Mouse (Mus musculus) layer of hippocampus, adult 9-10 months (tissue): ENCODE measurements around the gene Nuak2.

Experiments
- DNase-seq: peaks from one replicate; pipeline ENCODE4 v3.0.0; 2022; ENCODE audit warnings: low spot score

The Nuak2 gene

GRCm38 (mm10) chr1:132298801-132299464 is 17.0 kb upstream of the Nuak2 start:
- no peak for DNase-seq

GRCm38 (mm10) chr1:132299744-132300143 is 16.2 kb upstream of the Nuak2 start:
- no peak for DNase-seq

GRCm38 (mm10) chr1:132301242-132301641 is 14.7 kb upstream of the Nuak2 start:
- no peak for DNase-seq

DNA sequence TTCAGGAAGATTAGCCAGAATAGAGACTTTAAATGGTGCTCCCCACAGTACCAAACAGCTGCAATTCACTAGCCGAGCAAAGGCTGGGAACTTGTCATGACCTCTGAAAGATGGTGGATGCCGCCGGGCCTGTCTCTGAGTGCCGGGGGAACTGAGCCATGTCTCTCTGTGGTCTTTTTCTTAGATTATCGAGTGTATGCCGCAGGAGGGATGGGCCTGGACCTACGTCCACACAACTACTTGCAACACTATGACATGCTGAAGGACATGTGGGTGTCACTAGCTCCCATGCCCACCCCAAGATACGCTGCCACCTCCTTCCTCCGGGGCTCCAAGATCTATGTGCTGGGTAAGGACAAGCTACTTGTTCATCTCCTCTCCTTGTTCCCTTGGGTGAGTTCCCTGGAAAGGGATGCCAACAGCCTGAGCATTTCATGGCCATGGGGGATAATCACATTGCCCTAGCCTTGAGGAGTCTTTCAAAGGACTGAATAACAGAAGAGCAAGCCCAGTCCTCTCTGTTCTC is 13.5 kb upstream of the Nuak2 start:
- DNase-seq = no peak

GRCm38 (mm10) chr1:132304618-132305214 is 11.2 kb upstream of the Nuak2 start:
- no peak for DNase-seq

DNA sequence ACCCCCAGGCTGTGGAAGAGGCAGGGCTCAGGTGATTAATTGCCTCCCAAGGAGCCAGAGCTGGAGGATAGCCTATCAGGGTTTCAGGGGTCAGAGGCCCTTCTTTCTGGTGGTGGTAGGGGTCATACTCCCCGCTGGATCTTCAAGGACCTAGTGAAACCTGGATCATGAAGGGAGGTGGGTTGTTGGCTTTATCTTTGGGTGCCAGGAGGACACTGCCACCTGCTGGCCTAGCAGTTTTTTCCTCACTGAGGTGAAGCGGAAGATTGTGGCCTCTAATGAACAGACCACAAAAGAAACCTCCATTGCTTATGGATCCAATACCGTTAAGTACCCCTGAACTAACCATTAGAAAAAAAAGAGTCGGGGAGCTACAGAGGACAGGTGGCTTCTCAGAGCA is 9.8 kb upstream of the Nuak2 start:
- DNase-seq = no peak

GRCm38 (mm10) chr1:132306808-132307207 is 9.1 kb upstream of the Nuak2 start:
- no peak for DNase-seq

DNA sequence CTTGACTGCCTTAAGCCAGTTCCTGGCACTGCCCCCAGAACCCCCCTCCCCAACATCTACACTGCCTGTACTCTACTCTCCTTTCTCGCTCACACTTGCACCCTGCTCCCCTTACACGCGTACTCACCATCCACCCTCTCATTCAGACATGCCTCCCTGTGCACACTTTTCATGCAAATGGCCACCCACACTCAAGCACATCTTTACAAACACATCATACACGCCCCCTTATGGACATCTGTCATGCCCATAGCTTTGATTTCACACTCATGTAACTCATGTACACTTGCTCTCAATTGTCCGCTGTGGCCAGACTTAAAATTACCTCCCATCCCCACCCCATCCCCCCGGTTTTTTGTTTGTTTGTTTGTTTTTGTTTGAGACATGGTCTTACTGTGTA is 8.0 kb upstream of the Nuak2 start:
- no peak for DNase-seq

DNA sequence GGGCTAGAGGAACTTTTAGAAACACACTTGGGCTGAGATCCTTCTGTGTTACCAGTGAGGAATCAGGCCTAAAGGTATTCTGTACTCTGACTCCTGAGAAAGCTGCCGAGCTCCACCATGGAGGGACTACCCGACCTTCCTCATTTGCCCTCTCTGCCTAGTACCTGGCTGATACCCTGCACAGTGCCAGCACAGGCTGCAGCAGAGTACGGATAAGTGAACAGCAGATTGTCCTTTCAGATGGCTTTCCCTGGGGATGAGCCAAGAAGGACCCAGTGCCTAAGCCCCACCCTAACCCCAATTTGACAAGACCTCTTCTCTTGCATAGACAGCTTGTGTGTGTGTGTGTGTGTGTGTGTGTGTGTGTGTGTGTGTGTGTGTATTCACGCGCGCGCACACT is 7.3 kb upstream of the Nuak2 start:
- DNase-seq = no peak

- DNase-seq = no peak
Measured at GRCm38 (mm10) chr1:132310754-132311153, 5.2 kb upstream of the Nuak2 start.

- no peak for DNase-seq
Measured at GRCm38 (mm10) chr1:132311174-132311859, 4.6 kb upstream of the Nuak2 start.

DNA sequence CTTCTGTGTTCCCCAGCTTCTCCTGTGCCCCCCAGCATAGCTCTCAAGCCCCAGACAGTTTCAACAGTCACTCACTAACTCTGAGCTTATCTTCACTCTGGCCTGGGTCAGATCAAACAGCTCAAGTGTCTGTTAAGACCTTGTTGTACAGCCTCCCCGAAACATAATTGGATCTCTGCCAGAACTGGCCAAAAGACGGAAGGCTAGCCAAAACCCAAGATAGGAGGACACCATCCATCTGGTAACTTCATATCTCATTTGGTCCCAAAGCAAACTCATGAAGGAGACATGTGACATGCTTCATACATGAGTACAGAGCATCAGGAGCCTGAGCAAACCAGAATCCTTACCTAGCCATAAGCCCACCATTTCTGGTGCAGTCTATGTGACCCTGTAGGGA is 3.9 kb upstream of the Nuak2 start:
- no peak for DNase-seq

GRCm38 (mm10) chr1:132312703-132313102 is 3.2 kb upstream of the Nuak2 start:
- peak; percentile 51 for DNase-seq

DNA sequence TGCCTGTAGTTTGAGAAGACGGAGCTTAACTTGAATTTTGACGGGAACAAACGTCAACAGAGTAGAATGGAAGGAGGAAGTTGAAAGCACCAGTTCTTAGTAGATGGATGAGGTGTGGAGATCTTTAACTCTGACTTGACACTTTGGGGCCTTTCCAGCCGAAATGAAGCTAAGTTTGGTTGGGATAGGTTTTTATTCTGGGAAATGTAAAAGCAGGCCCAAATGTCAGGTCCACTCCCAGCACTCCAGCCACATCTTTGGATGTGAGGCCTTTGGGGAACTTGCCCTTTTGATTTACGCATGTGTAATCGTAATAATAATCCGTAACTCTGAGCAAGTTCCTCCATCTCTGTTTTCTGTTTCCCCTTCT is 684 bp downstream of the Nuak2 start:
- no peak for DNase-seq

DNA sequence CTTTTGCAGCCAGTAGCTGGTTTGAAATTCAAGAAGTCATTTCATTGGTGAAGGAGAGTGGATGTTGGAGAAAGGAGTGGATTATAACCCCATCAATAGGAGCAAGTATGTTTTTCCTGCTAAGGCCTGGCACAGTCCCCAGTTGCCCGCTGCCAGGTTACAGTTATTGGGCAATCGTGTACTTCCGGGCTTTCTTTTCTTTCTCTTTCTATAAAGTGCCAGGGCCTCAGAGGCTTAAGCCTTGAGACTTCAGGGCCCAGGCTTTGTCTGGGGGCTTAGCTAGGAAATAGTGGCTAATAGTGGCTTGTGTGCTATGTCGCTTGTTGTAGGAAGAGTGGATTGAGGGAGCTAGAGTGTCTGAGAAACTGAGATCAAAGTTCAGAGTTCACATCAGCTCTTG is 1.5 kb downstream of the Nuak2 start:
- no peak for DNase-seq

GRCm38 (mm10) chr1:132317894-132318863 is 2.3 kb downstream of the Nuak2 start:
- no peak for DNase-seq

DNA sequence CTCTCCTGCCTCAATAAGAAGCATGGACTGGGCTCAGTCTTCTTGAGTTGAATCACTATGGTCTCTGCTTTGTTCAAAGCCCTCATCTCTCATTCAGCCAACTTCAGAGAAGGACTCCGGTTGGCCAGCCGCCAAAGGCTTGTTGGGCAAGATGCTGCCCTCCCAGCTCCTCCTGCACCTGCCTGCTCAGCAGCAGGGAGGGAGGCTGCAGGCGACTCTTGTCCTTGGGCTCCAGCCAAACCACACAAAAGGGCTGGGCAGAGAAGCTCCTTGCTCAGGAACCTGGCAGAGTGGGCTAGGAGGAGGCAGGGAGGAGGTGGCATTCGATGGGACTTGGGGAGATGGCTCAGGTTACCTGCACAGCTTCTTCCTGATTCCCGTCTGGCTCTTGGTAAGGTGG is 3.3 kb downstream of the Nuak2 start:
- no peak for DNase-seq

GRCm38 (mm10) chr1:132321821-132322580 is 6.1 kb downstream of the Nuak2 start:
- DNase-seq = no peak

- no peak for DNase-seq
Measured at GRCm38 (mm10) chr1:132322711-132323542, 7.0 kb downstream of the Nuak2 start.

GRCm38 (mm10) chr1:132326777-132327176 is 10.9 kb downstream of the Nuak2 start:
- DNase-seq = no peak
